Mouse (Mus musculus) retina, postnatal 1 day (tissue): ENCODE results near the gene Taf8.
"Not testable (repeated sequence)": the region's sequence is repeated elsewhere in the genome, so short reads cannot be mapped to it uniquely, and the experiment has no call there.

ENCODE experiments used
- DNase-seq: peaks from one replicate; pipeline ENCODE4 v3.0.0-alpha.2; 2012

Taf8 gene

GRCm38 (mm10) chr17:47515180-47515844, 13.2 kb upstream of the Taf8 start:
- DNase-seq = no peak

DNA sequence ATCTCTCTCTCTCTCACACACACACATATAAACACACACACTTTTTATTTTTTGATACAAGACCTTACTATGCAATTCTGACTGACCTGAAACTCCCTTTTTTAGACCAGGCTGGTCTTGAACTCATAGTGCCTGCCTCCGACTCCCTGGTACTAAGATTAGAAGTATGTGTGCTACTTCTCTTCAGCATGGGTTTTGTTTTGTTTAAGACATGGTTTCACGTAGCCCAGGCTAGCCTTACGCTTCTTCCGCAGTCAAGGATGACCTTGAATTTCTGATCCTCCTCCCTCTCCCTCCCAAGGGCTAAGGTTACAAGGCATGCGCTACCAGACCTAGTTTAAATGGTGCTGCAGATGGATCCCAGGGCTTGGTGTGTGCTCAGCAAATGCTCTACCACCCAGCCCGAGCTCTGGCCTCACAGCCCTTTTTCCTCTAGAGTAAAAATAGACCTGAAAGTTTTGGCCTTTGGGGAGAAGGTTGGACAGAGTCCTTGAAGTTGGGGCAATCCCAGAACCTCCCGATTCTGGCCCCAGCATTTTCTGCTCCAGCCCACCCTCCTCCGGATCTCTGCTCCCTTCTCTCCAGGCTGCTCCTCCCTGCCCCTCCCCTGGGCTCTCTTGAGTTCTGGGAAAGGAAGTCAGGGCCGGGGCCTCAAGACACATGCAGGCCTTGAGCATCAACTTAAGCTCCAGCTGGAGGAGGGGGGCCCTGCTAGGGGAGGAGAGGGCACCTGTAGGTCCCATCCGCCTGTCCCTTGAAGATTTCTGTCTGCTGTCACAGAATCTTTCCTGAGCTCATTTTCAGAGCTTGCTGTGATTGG, 11.1 kb upstream of the Taf8 start:
- no peak for DNase-seq

DNA sequence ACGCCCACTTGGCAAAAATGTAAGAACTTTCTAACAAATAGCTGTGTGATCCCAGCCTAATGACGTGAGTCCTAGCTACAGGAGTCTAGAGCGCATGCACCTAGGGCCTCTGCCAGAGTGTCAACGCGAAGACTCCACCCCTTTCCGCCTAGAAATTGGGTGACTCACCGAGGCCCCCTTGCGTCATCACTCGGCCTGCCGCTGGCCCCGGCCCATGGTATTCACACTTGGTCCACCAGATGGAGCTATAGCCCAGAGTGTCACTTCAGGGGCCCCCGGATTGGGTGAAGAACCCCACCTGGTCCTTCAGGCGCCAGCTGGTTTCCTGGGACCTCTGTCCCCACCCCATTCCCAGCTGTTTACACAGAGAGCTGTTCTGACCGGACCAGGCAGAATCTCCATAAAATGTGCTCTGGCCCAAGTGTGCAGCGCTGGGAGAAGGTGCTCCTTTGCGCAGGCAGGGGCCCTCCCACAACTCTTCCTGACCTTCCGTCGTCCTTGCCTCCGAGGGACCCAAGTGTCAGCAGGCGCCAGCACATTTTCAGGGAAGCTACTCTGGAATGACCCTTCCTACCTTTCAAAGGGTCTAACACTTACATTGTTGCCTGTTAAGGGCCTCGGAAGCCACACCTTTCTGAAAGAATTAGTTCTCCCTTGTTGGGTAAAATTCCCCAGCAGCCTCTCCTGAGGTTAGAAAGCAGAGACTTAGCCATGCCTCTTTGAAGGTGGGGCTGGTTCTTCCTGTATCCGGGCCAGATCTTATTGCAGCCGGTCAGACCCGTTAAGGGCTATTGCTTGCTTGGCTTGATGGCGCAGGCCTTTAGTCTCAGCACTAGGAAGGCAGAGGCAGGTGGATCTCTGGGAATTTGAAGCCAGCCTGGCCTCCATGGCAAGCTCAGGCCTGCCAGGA, 9.3 kb upstream of the Taf8 start:
- DNase-seq = peak; percentile 96

- no peak for DNase-seq
These were observed 7.1 kb upstream of the Taf8 start for GRCm38 (mm10) chr17:47509031-47509705.

GRCm38 (mm10) chr17:47508012-47508608, 6.0 kb upstream of the Taf8 start:
- no peak for DNase-seq

- DNase-seq = no peak
These were observed 5.4 kb upstream of the Taf8 start for GRCm38 (mm10) chr17:47507523-47507922.

GRCm38 (mm10) chr17:47506697-47507096, 4.6 kb upstream of the Taf8 start:
- no peak for DNase-seq

DNA sequence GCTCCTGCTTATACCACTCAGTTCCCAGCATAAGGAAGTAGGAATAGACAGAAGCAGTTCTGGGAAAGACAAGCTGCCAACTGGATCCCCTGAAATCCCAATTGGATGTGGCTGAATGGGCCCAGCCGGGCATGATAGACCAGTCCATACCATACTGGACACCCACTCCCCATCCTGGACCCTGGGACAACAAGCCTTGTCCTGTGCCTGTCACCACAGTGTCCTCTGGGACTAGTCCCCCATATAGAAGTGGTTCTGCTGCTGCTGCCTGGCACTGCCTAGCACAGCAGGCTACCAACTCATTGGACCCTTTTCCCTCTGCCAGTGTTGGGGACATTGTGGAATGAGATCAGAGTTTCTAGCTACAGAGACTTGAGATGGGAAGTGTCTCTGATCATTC, 4.0 kb upstream of the Taf8 start:
- no peak for DNase-seq

DNA sequence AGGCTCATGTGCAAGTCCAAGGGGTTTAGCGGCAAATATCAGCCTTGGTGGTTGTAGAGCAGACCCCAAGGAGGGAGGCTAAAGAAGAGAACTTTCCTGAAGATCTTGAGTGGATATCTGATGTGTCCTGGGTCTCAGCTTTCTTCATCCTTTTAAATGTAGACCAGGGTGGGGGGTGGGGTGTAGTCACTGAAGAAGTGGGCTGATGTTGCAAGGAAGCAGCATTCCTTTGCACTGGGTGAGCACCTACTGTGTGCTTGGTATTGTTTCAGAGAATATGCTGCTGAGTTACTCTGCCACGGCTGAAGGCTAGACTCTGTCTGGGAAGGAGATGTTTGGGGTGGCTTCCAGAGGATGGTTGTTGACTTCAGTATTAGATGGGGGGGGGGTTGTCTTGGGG, 3.5 kb upstream of the Taf8 start:
- DNase-seq = no peak

DNA sequence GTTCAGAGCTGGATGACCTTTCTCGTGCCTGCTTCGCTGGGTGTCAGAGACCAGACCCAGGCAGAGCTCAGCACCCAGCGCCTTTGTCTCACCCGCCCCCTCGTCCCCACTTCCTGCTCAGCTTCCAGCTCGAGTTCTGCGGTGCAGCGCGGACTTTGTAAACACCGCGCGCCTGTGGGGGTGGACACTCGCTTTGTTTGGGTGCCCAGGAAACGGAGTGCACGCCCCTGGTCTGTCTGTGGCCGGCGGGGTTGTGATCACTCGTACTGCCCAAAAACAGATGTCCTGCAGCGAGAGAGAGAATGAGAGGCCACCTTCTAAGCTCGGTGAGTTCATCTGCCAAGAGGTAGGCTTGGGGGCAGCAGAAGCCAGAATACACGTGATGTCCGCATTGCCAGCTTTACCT, 2.9 kb upstream of the Taf8 start, which contains the start of gene Ccnd3:
Gene Ccnd3, plus strand, starts transcription at position 111 of the 406 bp plus-strand sequence.
- peak; percentile 61 for DNase-seq

DNA sequence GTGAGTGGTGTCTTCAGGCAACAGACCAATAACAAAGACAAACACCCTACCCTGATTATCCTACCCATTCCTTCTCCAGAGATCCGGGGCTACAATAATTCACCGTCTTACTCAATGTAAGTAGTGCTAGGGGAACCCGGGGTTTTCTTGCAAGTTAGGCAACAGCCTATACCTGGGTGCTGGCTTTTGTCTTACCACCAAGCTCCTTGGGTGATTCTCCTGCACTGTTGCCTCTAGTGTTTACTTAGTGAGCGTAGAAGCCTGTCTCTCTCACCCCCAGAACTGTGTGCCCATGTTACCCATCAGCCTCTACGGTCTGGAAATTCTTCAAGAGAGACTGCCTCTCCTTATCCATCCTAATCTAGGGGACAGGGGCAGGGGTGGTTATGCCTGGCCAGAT, 2.1 kb upstream of the Taf8 start:
- no peak for DNase-seq

DNA sequence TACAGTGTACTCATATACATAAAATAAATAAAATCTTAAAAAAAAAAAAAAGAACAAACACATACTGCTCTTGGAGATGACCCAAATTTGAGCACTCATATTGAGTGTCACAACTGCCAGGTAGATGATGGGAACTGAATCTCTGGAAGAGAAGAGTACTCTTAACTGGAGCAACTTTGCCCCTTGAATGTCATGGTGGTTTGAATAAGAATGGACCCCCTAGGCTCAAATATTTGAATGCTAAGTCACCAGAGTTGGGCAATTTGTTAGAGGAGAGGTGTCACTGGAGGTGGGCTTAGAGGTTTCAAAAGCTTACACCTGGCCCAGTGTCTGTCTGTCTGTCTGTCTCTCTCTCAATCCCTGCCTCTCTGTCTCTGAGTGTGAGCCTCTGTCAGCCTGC, 1.6 kb upstream of the Taf8 start:
- DNase-seq = no peak

GRCm38 (mm10) chr17:47502707-47503045, 584 bp upstream of the Taf8 start:
- not testable (repeated sequence) for DNase-seq

DNA sequence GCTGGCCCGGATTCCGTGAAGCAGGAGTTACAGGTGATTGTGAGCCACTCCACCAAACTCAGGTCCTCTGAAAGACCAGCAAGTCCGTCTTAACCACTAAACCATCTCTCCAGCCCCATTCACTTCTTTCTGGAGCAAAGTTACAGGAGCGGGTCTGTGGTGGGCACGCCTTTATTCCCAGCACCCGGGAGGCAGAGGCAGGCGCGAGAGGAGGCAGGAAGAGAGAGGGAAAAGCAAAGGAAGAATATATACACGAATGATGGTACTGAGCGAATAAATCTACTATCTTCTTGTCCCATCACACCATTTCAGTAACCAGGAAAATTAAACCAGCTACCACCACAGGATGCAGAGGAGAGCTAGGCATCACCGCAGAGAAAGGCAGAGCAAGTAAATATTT, 561 bp downstream of the Taf8 start:
- no peak for DNase-seq

DNA sequence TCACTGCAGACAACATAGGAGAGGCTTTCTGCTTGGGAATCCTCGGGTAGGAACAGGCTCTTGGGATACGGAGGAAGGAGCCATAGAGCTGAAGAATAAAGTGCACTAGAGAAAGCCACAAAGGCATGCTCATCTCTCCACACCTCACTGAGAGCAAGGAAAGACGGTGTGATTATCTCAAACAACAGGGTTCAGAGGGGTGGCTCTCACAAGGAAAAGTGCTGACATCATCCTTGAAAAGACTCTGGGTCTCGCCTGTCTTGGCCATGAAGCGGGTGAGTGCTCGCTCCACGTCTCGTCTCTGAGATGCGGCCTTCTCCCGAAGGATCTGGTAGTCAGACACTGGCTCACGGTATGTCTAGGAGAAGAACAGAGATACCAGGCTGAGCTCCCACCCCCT, 8.0 kb downstream of the Taf8 start:
- DNase-seq = no peak

DNA sequence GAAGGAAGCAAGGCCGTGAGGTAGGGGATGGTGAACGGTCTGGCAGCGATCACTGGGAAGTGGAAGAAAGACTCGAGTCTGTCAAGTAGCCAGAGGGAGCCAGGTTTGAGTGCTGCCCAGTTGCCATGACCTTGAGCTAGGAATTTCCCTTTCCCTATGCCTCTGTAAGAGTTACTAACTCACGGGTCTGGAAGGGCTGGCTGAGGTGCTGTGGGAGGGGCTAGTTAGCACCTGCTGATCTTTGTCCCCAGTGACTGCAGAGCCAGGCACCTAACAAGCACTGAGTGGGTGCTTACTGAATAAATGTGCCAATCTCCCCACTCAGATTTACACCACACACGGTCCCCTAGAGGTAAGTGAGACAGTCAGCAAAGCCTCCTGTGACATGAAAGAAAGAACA, 8.4 kb downstream of the Taf8 start:
- DNase-seq = no peak

GRCm38 (mm10) chr17:47492731-47493130, 9.4 kb downstream of the Taf8 start:
- DNase-seq = no peak

DNA sequence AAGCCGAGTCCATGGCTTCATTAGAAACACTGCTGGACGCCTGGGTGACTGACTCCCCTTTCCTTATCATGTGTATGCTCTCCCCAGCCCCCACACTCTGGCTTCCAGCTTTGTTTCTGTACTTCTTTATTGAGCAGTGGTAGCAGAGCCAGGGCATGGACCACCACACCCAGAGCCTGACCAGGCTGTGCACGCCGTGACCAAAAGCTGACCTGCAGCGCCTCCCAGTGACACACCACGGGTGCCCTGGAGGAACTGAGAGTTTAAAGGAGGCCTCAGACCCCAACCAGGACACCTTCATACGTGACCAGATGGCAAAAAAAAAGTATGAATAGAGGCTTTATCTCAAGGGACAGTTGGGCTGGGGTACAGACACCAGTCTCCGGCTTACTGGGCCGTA, 11.3 kb downstream of the Taf8 start:
- DNase-seq = no peak

- peak; percentile 53 for DNase-seq
These were observed 16.3 kb downstream of the Taf8 start for GRCm38 (mm10) chr17:47485791-47486190.

- no peak for DNase-seq
These were observed 17.1 kb downstream of the Taf8 start for GRCm38 (mm10) chr17:47484993-47485392.

DNA sequence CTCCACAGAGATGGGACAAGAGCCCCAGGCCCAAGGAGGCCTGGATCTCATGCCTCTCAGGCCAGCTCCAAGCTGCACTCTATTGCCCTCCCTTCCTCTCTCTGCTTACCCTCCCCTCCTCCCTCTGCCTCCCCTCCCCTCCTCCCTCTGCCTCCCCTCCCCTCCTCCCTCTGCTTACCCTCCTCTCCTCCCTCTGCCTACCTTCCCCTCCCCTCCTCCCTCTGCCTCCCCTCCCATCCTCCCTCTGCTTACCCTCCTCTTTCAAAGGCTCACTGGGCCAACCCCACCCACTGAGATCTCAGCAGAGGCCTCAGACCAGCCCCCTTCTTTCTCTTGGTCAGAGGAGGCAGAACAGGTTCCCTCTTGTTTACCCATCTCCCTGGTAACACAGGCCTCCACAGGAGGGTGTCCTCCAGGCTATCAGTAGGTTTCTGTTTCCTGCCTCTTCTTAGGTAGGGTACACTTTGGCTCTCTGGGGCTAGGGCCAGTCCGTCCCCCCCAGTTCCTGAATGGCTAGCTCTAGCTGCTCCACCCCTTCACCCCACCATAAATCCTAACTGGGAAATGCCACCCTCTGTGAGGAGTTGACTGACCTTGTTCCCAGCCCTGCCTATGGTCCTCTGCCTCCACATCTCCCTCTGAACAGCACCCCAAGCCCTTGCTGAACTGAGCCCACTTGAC, 17.7 kb downstream of the Taf8 start:
- DNase-seq = peak; percentile 59

DNA sequence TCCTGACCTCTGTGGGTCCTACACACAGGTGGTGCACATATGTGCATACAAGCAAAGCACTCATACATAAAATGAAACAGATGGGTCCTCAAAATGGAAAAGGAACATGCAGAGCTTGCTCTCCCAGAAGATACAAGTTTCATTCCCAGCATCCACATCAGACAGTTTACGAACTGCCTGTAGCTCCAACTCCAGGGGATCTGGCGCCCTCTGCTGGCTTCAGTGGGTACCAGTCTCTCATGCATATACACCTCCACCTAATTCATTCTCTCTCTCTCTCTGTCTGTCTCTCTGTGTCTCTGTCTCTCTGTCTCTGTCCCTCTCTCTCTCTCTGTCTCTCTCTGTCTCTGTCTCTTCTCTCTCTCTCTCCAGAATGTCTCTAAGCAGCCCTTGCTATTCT, 19.7 kb downstream of the Taf8 start:
- DNase-seq = peak; percentile 67
